Mouse (Mus musculus) retina, postnatal 1 day (tissue): ENCODE measurements around the gene Stxbp3.
A peak's percentile ranks its signal among the peaks of the same experiment; 100 is the strongest.
"Not testable (repeated sequence)": the region's sequence is repeated elsewhere in the genome, so short reads cannot be mapped to it uniquely, and the experiment has no call there.

ENCODE experiments used
- DNase-seq: peaks from one replicate; pipeline ENCODE4 v3.0.0-alpha.2; 2012

Gene Stxbp3

GRCm38 (mm10) chr3:108856386-108857123 lies 16.2 kb upstream of the Stxbp3 start:
- peak; percentile 20 for DNase-seq

GRCm38 (mm10) chr3:108855864-108856263 lies 15.5 kb upstream of the Stxbp3 start:
- DNase-seq: peak; percentile 48

GRCm38 (mm10) chr3:108855371-108855770 lies 15.0 kb upstream of the Stxbp3 start:
- peak; percentile 61 for DNase-seq

- no peak for DNase-seq
Observed at GRCm38 (mm10) chr3:108853266-108853665, 12.9 kb upstream of the Stxbp3 start.

- DNase-seq: peak; percentile 24
Observed at GRCm38 (mm10) chr3:108851996-108852697, 11.8 kb upstream of the Stxbp3 start.

- DNase-seq: no peak
Observed at GRCm38 (mm10) chr3:108851554-108851953, 11.2 kb upstream of the Stxbp3 start.

- DNase-seq: no peak
Observed at GRCm38 (mm10) chr3:108851075-108851474, 10.7 kb upstream of the Stxbp3 start.

- no peak for DNase-seq
Observed at GRCm38 (mm10) chr3:108850506-108850905, 10.2 kb upstream of the Stxbp3 start.

GRCm38 (mm10) chr3:108846616-108847015 lies 6.3 kb upstream of the Stxbp3 start:
- no peak for DNase-seq

GRCm38 (mm10) chr3:108844521-108844920 lies 4.2 kb upstream of the Stxbp3 start:
- no peak for DNase-seq

GRCm38 (mm10) chr3:108844026-108844425 lies 3.7 kb upstream of the Stxbp3 start:
- no peak for DNase-seq

GRCm38 (mm10) chr3:108840716-108841054 lies 359 bp upstream of the Stxbp3 start:
- DNase-seq: no peak

- no peak for DNase-seq
Observed at GRCm38 (mm10) chr3:108839647-108839999, 703 bp downstream of the Stxbp3 start.

GRCm38 (mm10) chr3:108838980-108839379 lies 1.3 kb downstream of the Stxbp3 start:
- DNase-seq: no peak

- no peak for DNase-seq
Observed at GRCm38 (mm10) chr3:108836931-108837330, 3.4 kb downstream of the Stxbp3 start.

GRCm38 (mm10) chr3:108833717-108834116 lies 6.6 kb downstream of the Stxbp3 start:
- DNase-seq: not testable (repeated sequence)

GRCm38 (mm10) chr3:108831750-108832149 lies 8.6 kb downstream of the Stxbp3 start:
- DNase-seq: no peak

GRCm38 (mm10) chr3:108830493-108830892 lies 9.8 kb downstream of the Stxbp3 start:
- DNase-seq: no peak

GRCm38 (mm10) chr3:108815631-108816030 lies 24.7 kb downstream of the Stxbp3 start:
- DNase-seq: no peak

- no peak for DNase-seq
Observed at GRCm38 (mm10) chr3:108810747-108811263, 29.5 kb downstream of the Stxbp3 start.

- DNase-seq: no peak
Observed at GRCm38 (mm10) chr3:108805622-108806021, 34.7 kb downstream of the Stxbp3 start.

- no peak for DNase-seq
Observed at GRCm38 (mm10) chr3:108798375-108798774, 42.0 kb downstream of the Stxbp3 start.

- DNase-seq: no peak
Observed at GRCm38 (mm10) chr3:108797723-108798122, 42.6 kb downstream of the Stxbp3 start.

- no peak for DNase-seq
Observed at GRCm38 (mm10) chr3:108796386-108796785, 43.9 kb downstream of the Stxbp3 start.
